Mouse (Mus musculus): ENCODE results near the gene Olfr876.

DNA sequence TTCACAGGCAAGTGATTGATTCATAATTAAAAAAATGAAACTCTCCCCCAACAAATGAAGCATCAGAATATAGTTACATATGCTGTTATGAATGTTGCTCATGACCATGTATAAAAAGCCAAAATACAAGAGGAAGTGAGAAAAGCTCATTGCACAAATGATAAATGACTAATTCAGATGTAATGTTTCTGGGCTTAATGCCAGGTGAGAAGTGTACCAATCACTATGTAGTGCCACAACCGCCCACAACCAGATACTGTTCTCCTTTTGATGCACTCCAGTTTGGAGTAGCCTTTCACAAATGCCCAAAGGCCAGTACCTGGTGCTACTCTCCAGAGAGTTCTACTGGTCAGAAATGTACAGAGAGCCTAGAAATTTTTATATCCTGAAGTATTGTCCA lies 30.5 kb downstream of the Olfr876 start:
- TF ChIP-seq CTCF (IDR thresholded peaks at IDR 0.05; ENCODE audit: borderline replicate concordance, extremely low read depth, insufficient read depth, insufficient read length): no peak
- TF ChIP-seq POLR2A (IDR thresholded peaks at IDR 0.05; ENCODE audit: borderline replicate concordance, extremely low read depth, insufficient read depth, insufficient read length, poor library complexity, severe bottlenecking): no peak
